Comparison of ENCODE assay signal across 8 mouse cellular contexts in genomic region chr1:43898991-43899714, GRCm38 (mm10). TPM values are rescaled to one million over a fixed set of nuclear protein-coding genes. Genes with fewer than 3 reads are reported as not detected.
DNase-seq lines count a peak whose midpoint lies in the region; ATAC-seq lines count a peak whose summit lies in the region.

No protein-coding gene starts in this region.

- 15% methylated on average over 18 of the region's 18 CpGs for WGBS in embryonic facial prominence, embryonic 11.5 days
- 15% methylated on average over 18 of the region's 18 CpGs for WGBS in heart, embryonic 11.5 days (ENCODE audit: insufficient replicate concordance)
- WGBS in kidney, embryonic 15.5 days: 20% methylated on average over 18 of the region's 18 CpGs
- whole genome bisulfite sequencing in limb, embryonic 15.5 days: 23% methylated on average over 18 of the region's 18 CpGs

- no peak overlapping the region for H3K27ac ChIP-seq in embryonic facial prominence, embryonic 11.5 days (replicated peaks; ENCODE audit: low read depth, low read length)
- H3K27ac ChIP-seq in heart, embryonic 11.5 days (ENCODE audit: low read depth, low read length): no peak overlapping the region
- H3K27ac ChIP-seq in kidney, embryonic 15.5 days: no peak overlapping the region
- H3K27ac ChIP-seq in limb, embryonic 15.5 days: no peak overlapping the region

- H3K9ac ChIP-seq in embryonic facial prominence, embryonic 11.5 days (replicated peaks; ENCODE audit: low read length): peak overlapping the region; percentile 56
- peak overlapping the region; percentile 64 for H3K9ac ChIP-seq in heart, embryonic 11.5 days (ENCODE audit: low read depth, low read length)
- H3K9ac ChIP-seq in kidney, embryonic 15.5 days: 0 out of 2 replicates have a peak overlapping the region, but pooled peaks have one; percentile 14
- 0 out of 2 replicates have a peak overlapping the region, but pooled peaks have one; percentile 4 for H3K9ac ChIP-seq in limb, embryonic 15.5 days

- no peaks in the 10 kb centered on the region for H3K9me3 ChIP-seq in embryonic facial prominence, embryonic 11.5 days (replicated peaks; ENCODE audit: control insufficient read depth, low read length)
- no peaks in the 10 kb centered on the region for H3K9me3 ChIP-seq in heart, embryonic 11.5 days (replicated peaks; ENCODE audit: control insufficient read depth, low read length)
- H3K9me3 ChIP-seq in kidney, embryonic 15.5 days (replicated peaks): no peaks in the 10 kb centered on the region
- H3K9me3 ChIP-seq in limb, embryonic 15.5 days: no peaks in the 10 kb centered on the region

- H3K4me3 ChIP-seq in embryonic facial prominence, embryonic 11.5 days (ENCODE audit: low read depth, low read length): peak overlapping the region; percentile 11
- H3K4me3 ChIP-seq in heart, embryonic 11.5 days (ENCODE audit: low read depth, low read length): peak overlapping the region; percentile 37
- H3K4me3 ChIP-seq in kidney, embryonic 15.5 days (replicated peaks): peak overlapping the region; percentile 24
- H3K4me3 ChIP-seq in limb, embryonic 15.5 days: peak overlapping the region; percentile 17; the same call in 1 of the 2 replicates

- H3K27me3 ChIP-seq in embryonic facial prominence, embryonic 11.5 days (ENCODE audit: control insufficient read depth, insufficient read depth, low read length): no peaks in the 10 kb centered on the region
- H3K27me3 ChIP-seq in heart, embryonic 11.5 days (ENCODE audit: control insufficient read depth, insufficient read depth, low read length): no peaks in the 10 kb centered on the region
- H3K27me3 ChIP-seq in kidney, embryonic 15.5 days: no peaks in the 10 kb centered on the region
- H3K27me3 ChIP-seq in limb, embryonic 15.5 days: no peaks in the 10 kb centered on the region
- no peaks in the 10 kb centered on the region for H3K27me3 ChIP-seq in splenic B cell, adult 2 months (ENCODE audit: control insufficient read depth, insufficient read depth, low read length, poor library complexity, severe bottlenecking)

- H3K4me1 ChIP-seq in embryonic facial prominence, embryonic 11.5 days (ENCODE audit: control insufficient read depth, insufficient read depth, low read length): no peaks in the 10 kb centered on the region
- no peaks in the 10 kb centered on the region for H3K4me1 ChIP-seq in heart, embryonic 11.5 days (ENCODE audit: control insufficient read depth, insufficient read depth, low read length)
- peaks cover 4% of the 10 kb centered on the region; the same call in 1 of the 2 replicates for H3K4me1 ChIP-seq in kidney, embryonic 15.5 days
- 0 out of 2 replicates have a peak, but pooled peaks cover 4% of the 10 kb centered on the region for H3K4me1 ChIP-seq in limb, embryonic 15.5 days

- peak; percentile 58 for DNase-seq in 416B (ENCODE audit: low read depth)
- DNase-seq in adrenal gland, postnatal 25 days: peak; percentile 70
- DNase-seq in embryonic facial prominence, embryonic 11.5 days (ENCODE audit: low spot score): peak; percentile 92
- DNase-seq in natural killer cell, adult 2 months (ENCODE audit: low spot score in 2 of 2): peak; percentile 53 to 71
- DNase-seq in splenic B cell, adult 2 months (ENCODE audit: low read depth, low spot score): peak; percentile 81

- no peaks in the 10 kb centered on the region for H3K36me3 ChIP-seq in embryonic facial prominence, embryonic 11.5 days (replicated peaks; ENCODE audit: control insufficient read depth, insufficient read depth, low read depth, low read length)
- no peaks in the 10 kb centered on the region for H3K36me3 ChIP-seq in heart, embryonic 11.5 days (ENCODE audit: control insufficient read depth, insufficient read depth, low read length)
- H3K36me3 ChIP-seq in kidney, embryonic 15.5 days: no peaks in the 10 kb centered on the region
- no peaks in the 10 kb centered on the region for H3K36me3 ChIP-seq in limb, embryonic 15.5 days
- no peaks in the 10 kb centered on the region for H3K36me3 ChIP-seq in splenic B cell, adult 2 months (ENCODE audit: control insufficient read depth, insufficient read depth, low read length, poor library complexity, severe bottlenecking)

- ATAC-seq in embryonic facial prominence, embryonic 11.5 days (replicated peaks; ENCODE audit: insufficient number of reproducible peaks, low FRiP score, low TSS enrichment, low read depth): peak; percentile 56; the same call in 1 of the 2 replicates
- no peak; the same call in 1 of the 2 replicates for ATAC-seq in heart, embryonic 11.5 days (replicated peaks; ENCODE audit: insufficient number of reproducible peaks, low FRiP score, low TSS enrichment)
- peak; percentile 77; the same call in 1 of the 2 replicates for ATAC-seq in kidney, embryonic 15.5 days (replicated peaks; ENCODE audit: low FRiP score)
- ATAC-seq in limb, embryonic 15.5 days (ENCODE audit: insufficient number of reproducible peaks, low FRiP score, low TSS enrichment, low read depth): no peak

- peak overlapping the region; percentile 46 for H3K4me2 ChIP-seq in embryonic facial prominence, embryonic 11.5 days (ENCODE audit: low read depth, low read length)
- peak overlapping the region; percentile 70 for H3K4me2 ChIP-seq in heart, embryonic 11.5 days
- H3K4me2 ChIP-seq in kidney, embryonic 15.5 days: peak overlapping the region; percentile 55
- H3K4me2 ChIP-seq in limb, embryonic 15.5 days: peak overlapping the region; percentile 36

RNA-seq across cellular contexts. Expression of gene Tpp2, which starts 34.3 kb away (rescaled TPM):
- 50.7 and 57.8 TPM in 2 replicates for total RNA-seq in adrenal gland, postnatal 25 days (2021)
- polyA plus RNA-seq in embryonic facial prominence, embryonic 11.5 days (2014; fragmentation: Nextera tagmentation; extraction: Ambion mirVana): 69.5 and 77.1 TPM in 2 replicates
- polyA plus RNA-seq in heart, embryonic 11.5 days (2014; fragmentation: Nextera tagmentation; extraction: Ambion mirVana): 54.1 and 57.0 TPM in 2 replicates
- polyA plus RNA-seq in kidney, embryonic 15.5 days (2015; fragmentation: Nextera tagmentation; extraction: Ambion mirVana): 63.7 and 66.9 TPM in 2 replicates
- 56.5 and 58.7 TPM in 2 replicates for polyA plus RNA-seq in limb, embryonic 15.5 days (2015; fragmentation: Nextera tagmentation; extraction: Ambion mirVana)

Comparison
In these comparisons a context has a peak if more than half of its experiments do, and no peak if none do; other contexts are left out.
1. ATAC-seq: peak in embryonic facial prominence, embryonic 11.5 days (single experiment) and kidney, embryonic 15.5 days (single experiment); none in heart, embryonic 11.5 days (single experiment) and limb, embryonic 15.5 days (single experiment).
2. H3K9ac ChIP-seq: peak in every context shown above with its lines; median percentile 64 in heart, embryonic 11.5 days; 56 in embryonic facial prominence, embryonic 11.5 days; 14 in kidney, embryonic 15.5 days; 4 in limb, embryonic 15.5 days.
3. Peak in every context shown above with its lines, with median percentiles within 50 percentile points of each other: DNase-seq, H3K4me2 ChIP-seq and H3K4me3 ChIP-seq.